Mouse (Mus musculus) frontal cortex, postnatal 10 days (tissue): ENCODE measurements around the gene Traf3ip2.

Experiments used
- DNase-seq, 2 experiments: peaks; one replicate each; pipeline ENCODE4 v3.0.0; 2022; ENCODE audit warnings: low spot score in 2 of 2, mixed read lengths in 1 of 2

The Traf3ip2 gene

GRCm38 (mm10) chr10:39631627-39632026 lies 18.9 kb downstream of the Traf3ip2 start:
- DNase-seq: no peak

- no peak for DNase-seq
Measured at GRCm38 (mm10) chr10:39633379-39633778, 20.6 kb downstream of the Traf3ip2 start.

- no peak for DNase-seq
Measured at GRCm38 (mm10) chr10:39634423-39635101, 21.8 kb downstream of the Traf3ip2 start.

DNA sequence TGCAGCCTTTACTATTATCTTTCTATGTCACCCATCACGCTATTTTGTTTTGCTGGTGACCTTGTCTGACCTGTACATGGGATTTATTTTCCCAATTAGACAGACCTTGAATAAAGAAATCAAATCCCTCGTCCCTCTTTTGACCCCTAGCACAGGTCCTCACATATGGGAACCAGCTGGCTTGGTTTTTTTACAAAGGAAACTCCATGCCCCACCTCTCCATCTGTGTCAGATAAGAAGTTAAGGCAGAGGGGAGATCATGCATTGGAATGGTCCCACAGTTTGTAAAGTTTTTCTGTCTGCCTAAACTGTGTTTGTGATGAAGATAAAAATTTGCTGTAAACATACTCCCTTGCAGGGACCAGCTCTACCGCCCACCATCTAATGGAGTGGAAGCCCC lies 26.1 kb downstream of the Traf3ip2 start:
- DNase-seq: no peak

- no peak for DNase-seq
Measured at GRCm38 (mm10) chr10:39639783-39640182, 27.0 kb downstream of the Traf3ip2 start.

DNA sequence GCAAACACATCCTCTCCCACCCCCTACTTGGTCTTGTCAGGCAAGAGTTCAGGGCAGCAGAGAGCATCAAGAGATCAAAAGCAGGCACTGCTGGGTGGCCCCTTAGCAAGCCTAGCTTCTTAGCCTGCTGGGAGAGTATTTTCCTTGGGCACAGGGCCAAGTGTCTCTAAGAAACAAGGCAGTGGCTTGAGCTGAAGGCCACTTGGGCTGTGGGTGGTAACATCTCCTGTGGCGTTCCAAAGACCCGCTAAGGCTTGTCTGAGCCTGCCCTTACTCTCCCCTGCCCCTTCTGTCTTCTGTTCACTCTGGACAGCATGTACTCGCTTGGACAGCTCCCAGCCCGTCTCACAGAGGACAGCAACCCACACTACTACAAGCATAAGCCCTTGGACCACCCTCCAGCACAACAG lies 28.1 kb downstream of the Traf3ip2 start:
- DNase-seq: peak in 1 of 2 experiments; percentile 40

DNA sequence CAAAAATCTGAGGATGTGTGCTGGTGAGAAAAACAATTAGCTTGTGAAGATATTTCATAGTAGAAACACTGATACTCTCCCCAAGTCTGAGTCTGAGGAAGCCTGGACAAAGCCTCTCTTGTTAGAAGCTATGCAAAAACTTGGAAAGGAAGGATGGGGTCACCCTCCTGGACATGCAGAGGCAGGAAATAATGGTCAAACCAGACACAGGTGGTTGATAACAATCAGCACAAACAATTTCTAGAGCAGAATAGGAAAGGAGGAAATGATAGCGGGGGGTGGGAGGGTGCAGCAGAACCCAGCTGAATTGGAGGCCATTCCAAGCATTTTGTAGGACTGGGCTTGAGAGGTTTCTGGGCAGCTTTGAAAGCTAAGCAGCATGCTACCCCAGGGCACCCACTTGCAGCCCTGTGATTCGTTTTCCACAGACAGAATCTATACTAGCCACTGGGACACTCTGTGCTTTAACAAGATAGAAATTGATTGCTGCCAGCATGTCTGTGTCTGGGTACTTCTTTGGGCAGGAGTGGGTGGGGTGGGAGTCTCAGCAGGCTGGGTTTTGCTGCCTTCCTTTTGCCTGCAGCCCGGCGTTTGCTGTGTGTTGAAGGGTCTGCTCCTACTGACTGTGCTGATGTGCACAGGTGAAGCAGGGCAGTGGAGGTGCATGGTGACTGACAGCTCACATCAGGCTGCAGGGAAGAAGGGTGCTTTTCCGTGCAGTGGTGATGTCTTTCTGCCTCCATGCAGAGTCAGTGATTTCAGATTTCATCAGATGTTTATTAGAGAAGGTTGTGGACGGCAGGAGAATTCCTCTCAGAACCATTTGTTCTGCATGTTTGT lies 33.3 kb downstream of the Traf3ip2 start:
- DNase-seq: no peak

GRCm38 (mm10) chr10:39646629-39647019 lies 33.9 kb downstream of the Traf3ip2 start:
- DNase-seq: no peak

DNA sequence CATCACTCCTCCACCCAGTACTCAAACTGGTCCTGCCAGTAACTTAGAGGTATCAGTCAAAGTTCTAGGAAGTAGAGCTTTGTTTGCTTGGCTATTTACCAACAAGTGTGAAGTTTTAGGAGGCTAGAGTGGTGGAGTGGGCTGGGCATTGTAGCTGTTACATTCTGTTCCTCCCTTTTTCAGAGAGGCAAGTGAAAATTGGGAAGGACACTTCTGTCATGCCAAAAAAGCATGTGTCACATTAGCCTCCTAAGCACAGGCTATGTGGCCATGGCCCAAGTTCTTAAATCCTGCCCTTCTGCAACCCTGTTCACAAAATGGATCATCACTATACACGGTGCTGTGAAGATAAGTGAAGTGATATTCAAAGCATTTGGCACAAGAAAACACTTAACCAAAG lies 34.4 kb downstream of the Traf3ip2 start:
- no peak for DNase-seq

GRCm38 (mm10) chr10:39648278-39648677 lies 35.5 kb downstream of the Traf3ip2 start:
- no peak for DNase-seq

DNA sequence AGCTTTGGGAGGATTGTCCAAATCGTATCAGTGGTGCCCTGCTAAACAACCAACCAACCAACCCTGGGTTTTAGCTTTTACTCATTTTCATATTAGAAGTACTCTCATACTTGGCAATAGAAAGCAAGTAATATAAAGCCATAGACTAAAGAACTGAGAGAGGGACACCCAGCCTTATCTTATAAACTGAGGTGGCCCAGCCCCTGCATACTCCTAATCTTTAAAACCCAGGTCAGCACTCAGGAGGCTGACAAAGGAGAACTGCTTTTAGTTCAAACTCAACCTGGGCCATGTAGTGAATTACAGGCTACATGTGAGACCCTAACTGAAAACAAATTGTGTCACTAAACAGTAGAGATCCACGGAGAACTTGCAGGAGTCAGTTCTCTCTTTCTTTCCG lies 36.8 kb downstream of the Traf3ip2 start:
- no peak for DNase-seq

DNA sequence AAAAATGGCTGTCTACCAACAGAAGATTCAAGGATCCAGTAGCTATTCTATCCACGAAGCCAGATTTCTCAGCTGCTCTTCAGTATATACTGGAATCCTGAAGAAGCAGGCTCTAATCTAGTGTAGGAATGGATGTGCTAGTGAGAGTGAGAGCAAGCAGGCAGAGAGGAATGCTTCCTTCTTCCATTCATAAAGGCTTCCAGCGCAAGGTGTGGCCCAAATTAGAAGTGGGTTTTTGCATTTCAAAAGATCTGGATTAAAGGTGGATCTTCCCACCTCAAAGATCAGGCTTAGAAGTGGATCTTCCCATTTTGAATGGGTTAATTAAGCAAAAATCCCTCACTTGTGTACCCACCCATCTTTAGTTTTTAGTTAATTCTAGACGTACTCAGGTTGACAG lies 37.6 kb downstream of the Traf3ip2 start:
- no peak for DNase-seq

GRCm38 (mm10) chr10:39654001-39654416 lies 41.3 kb downstream of the Traf3ip2 start:
- DNase-seq: no peak

DNA sequence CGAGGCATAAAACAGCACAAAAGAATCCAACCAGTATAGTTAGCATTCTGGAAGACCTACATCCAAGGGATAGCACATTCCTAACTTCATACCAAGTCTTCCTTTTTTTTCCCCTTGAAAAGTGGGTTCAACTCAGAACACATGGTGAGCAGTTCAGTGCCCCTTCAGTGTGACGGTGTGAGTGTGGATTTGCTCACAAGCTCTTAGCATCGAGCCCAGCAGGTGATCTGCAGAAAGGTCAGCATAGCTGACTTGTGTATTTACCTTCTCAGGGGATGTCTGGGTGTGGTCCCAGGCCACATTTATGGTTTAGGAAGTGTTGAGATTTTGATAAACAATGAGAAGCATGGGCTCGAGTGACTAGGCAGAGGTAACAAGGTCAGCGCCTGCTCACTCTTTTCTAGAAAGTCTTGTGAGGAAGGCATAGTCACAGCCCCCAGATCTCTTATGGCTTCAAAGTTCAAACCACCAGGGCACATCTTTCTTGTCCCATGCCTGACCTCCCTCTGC lies 46.2 kb downstream of the Traf3ip2 start:
- no peak for DNase-seq

DNA sequence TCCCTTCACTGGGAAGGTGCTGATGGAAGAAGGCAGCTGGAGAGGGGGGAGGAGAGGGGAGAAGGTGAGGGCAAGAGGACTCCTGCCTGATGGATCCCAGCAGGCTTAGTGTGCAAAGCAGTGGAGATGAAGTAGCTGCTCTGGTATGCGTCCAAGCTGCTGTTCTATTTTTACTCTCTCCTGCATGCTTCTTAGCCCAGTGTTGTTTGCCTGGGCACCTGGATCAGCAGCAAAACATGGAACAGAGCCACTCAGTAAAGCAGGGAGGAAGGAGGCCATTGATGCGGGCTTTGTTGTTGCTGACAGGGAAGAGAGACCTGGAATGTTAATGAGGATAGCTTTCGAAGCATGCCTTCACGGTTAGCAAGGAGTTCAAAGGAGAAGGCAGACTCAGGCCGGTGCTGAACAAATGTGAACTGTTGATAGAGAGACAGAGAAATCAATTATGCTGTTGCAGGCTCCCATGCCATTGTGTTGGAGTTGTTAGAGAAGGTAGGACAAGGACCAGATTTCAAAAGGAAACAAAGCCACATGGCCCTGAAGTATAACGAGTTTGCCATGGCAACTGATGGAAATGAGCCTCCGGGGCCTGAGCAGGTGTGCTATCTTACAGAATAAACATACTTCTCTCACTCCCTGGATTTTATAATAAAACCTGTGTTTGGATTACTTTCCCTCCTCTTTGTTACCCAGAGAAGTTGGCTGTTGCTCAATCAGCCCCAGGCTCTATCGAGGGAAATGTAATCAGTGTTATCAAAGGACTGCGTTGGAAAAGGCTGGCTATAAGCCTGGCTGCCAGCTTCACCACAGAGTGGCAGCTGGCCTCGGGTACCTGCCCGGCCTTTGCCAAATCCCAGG lies 46.9 kb downstream of the Traf3ip2 start:
- no peak for DNase-seq

GRCm38 (mm10) chr10:39660269-39660655 lies 47.5 kb downstream of the Traf3ip2 start:
- DNase-seq: no peak

- no peak for DNase-seq
Measured at GRCm38 (mm10) chr10:39660698-39661097, 48.0 kb downstream of the Traf3ip2 start.

GRCm38 (mm10) chr10:39665071-39665502 lies 52.4 kb downstream of the Traf3ip2 start:
- DNase-seq: no peak

- DNase-seq: no peak
Measured at GRCm38 (mm10) chr10:39666027-39666426, 53.3 kb downstream of the Traf3ip2 start.

DNA sequence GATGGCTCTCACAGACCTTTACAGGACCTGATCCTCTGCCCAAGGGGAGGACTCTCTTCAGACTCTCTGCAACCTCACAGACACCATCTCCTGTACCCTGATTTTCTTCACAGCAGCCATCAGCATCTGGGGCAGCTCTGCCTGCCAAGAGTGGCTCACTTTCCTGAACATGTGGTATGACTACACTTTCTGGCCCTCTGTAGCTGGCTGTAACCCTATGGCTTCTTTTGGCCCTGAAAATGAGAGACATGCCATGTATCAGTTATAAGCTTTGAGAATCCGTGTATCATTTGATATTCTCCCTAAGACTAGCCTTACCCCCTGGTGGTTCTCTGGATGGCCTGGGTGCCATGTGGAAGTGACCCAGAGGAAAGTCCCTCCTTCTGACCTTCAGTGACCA lies 58.7 kb downstream of the Traf3ip2 start:
- no peak for DNase-seq

DNA sequence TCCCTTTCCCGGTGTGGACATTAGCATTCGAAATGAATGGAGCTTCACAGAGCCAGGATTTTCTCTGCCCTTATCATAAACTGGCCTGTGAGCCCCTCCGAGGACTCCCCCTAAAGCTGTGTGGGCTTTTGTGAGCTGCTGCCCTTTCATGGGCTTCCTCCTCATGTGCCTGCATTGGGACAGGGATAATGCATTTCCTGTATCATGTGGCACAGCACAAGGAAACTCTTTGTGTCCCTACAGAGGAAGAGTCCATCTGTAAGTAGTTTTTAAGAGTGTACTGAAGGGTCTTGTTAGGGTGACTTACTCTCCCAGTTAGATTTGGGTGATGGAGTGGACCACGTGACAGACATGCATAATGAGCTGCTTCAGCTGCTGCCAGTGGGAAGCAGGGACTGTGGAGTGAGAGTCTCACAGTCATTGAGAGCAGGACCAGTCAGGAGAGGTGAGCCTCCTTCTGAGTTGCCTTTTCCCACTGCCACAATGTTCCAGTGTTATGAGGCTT lies 59.9 kb downstream of the Traf3ip2 start:
- DNase-seq: peak; percentile 28 to 48

- no peak for DNase-seq
Measured at GRCm38 (mm10) chr10:39674106-39674505, 61.4 kb downstream of the Traf3ip2 start.
